Mouse (Mus musculus) hindbrain, embryonic 14.5 days (tissue): Measurements from ENCODE around the gene Usp2. TPM values are rescaled to one million over a fixed set of nuclear protein-coding genes. Genes with fewer than 3 reads are reported as not detected.

Source experiments
- ATAC-seq: fragments of 200-750 bp; cut with Nextera tagmentation; 2 replicates; pipeline ENCODE4 v1.8.0; 2017; ENCODE audit warnings: moderate number of reproducible peaks, mild to moderate bottlenecking, moderate TSS enrichment, moderate library complexity; ENCODE audit not compliant: low FRiP score
- DNase-seq: peaks from one replicate; pipeline ENCODE4 v3.0.0-alpha.2; 2015; ENCODE audit warnings: low spot score
- H3K27ac ChIP-seq: fragments of 300-500 bp; sonication (generic); 2 replicates; pipeline ENCODE4 v1.5.1; 2014; ENCODE audit warnings: mild to moderate bottlenecking, moderate library complexity
- H3K27me3 ChIP-seq: fragments of 300-500 bp; sonication (generic); 2 replicates; pipeline ENCODE4 v1.6.1; 2014; ENCODE audit warnings: mild to moderate bottlenecking, low read length, mixed read lengths; ENCODE audit not compliant: control insufficient read depth, insufficient read depth
- H3K36me3 ChIP-seq: fragments of 300-500 bp; sonication (generic); replicated peaks from 2 replicates; pipeline ENCODE4 v1.6.1; 2014; ENCODE audit not compliant: control insufficient read depth, insufficient read depth
- H3K4me1 ChIP-seq: fragments of 300-500 bp; sonication (generic); replicated peaks from 2 replicates; pipeline ENCODE4 v1.6.1; 2014; ENCODE audit warnings: antibody characterized with exemption, low read length, mixed read lengths; ENCODE audit not compliant: control insufficient read depth, insufficient read depth
- H3K4me2 ChIP-seq: fragments of 300-500 bp; sonication (generic); replicated peaks from 2 replicates; pipeline ENCODE4 v1.6.1; 2014; ENCODE audit warnings: mild to moderate bottlenecking, moderate library complexity
- H3K4me3 ChIP-seq: fragments of 300-500 bp; sonication (generic); replicated peaks from 2 replicates; pipeline ENCODE4 v1.5.1; 2014; ENCODE audit warnings: mild to moderate bottlenecking, low read length
- H3K9ac ChIP-seq: fragments of 300-500 bp; sonication (generic); 2 replicates; pipeline ENCODE4 v1.6.1; 2014
- H3K9me3 ChIP-seq: fragments of 300-500 bp; sonication (generic); 2 replicates; pipeline ENCODE4 v1.6.1; 2016; ENCODE audit warnings: low read length; ENCODE audit not compliant: control insufficient read depth
- WGBS: fragments of 180-500 bp; shearing (Covaris S2); extraction: QIAGEN DNeasy Blood & Tissue Kit; methylation state at CpG from one replicate; pipeline ENCODE4 v1.1.7; 2014; 5-methylcytosine and 5-hydroxymethylcytosine counted together
- polyA plus RNA-seq: library from polyadenylated mRNA; unstranded; fragments of >200 nt; fragmentation: Nextera tagmentation; extraction: Ambion mirVana; gene quantifications from 2 replicates; pipeline ENCODE4 v1.2.1, GENCODE M21; 2014

Gene Usp2
- polyA plus RNA-seq, result 8.4 and 11.6 TPM in 2 replicates

- ATAC-seq, result peak; percentile 99
- no peaks in the 10 kb centered on the region for H3K36me3 ChIP-seq
- H3K4me1 ChIP-seq, result peaks cover 17% of the 10 kb centered on the region
- no peaks in the 10 kb centered on the region for H3K9me3 ChIP-seq
- WGBS, result 0% methylated on average over 38 of the region's 38 CpGs
- H3K9ac ChIP-seq, result peak within 1 kb of the TSS; percentile 50
- no peaks in the 10 kb centered on the region for H3K27me3 ChIP-seq
- no peak within 1 kb of the TSS for H3K27ac ChIP-seq
- peak; percentile 99 for DNase-seq
- H3K4me2 ChIP-seq, result peak within 1 kb of the TSS; percentile 77
- H3K4me3 ChIP-seq, result peak within 1 kb of the TSS; percentile 46
Measured at GRCm38 (mm10) chr9:44066785-44067225, at the start of gene Usp2. Gene Usp2 (plus strand): TSS chr9:44067021.

- no peak overlapping the region for H3K4me2 ChIP-seq
- peaks cover 4% of the 10 kb centered on the region; the same call in 1 of the 2 replicates for H3K4me1 ChIP-seq
- DNase-seq, result no peak
- no peak overlapping the region for H3K27ac ChIP-seq
- H3K9ac ChIP-seq, result no peak overlapping the region
- no peaks in the 10 kb centered on the region for H3K36me3 ChIP-seq
- 83% methylated on average over 5 of the region's 5 CpGs for WGBS
- no peaks in the 10 kb centered on the region for H3K9me3 ChIP-seq
- H3K27me3 ChIP-seq, result no peaks in the 10 kb centered on the region
- no peak for ATAC-seq
- H3K4me3 ChIP-seq, result no peak overlapping the region
Measured at GRCm38 (mm10) chr9:44017846-44018245, 49.0 kb upstream of the Usp2 start.

- Histone ChIP-seq H3K4me3 (no peak overlapping the region), H3K9me3 (no peaks in the 10 kb centered on the region), H3K27me3 (no peaks in the 10 kb centered on the region), H3K9ac (no peak overlapping the region), H3K36me3 (no peaks in the 10 kb centered on the region), H3K4me1 (no peaks in the 10 kb centered on the region), H3K4me2 (no peak overlapping the region), H3K27ac (no peak overlapping the region)
- ATAC-seq, result no peak
- 84% methylated on average over 7 of the region's 7 CpGs for WGBS
- no peak for DNase-seq
Measured at GRCm38 (mm10) chr9:44020001-44020400, 46.8 kb upstream of the Usp2 start.

GRCm38 (mm10) chr9:44022100-44022847 lies 44.5 kb upstream of the Usp2 start:
- Histone ChIP-seq H3K4me3 (no peak overlapping the region), H3K9me3 (no peaks in the 10 kb centered on the region), H3K27ac (no peak overlapping the region), H3K36me3 (no peaks in the 10 kb centered on the region), H3K4me2 (no peak overlapping the region), H3K9ac (no peak overlapping the region), H3K4me1 (no peaks in the 10 kb centered on the region), H3K27me3 (no peaks in the 10 kb centered on the region)
- ATAC-seq (no peak), DNase-seq (no peak)
- 71% methylated on average over 8 of the region's 8 CpGs for WGBS

GRCm38 (mm10) chr9:44024096-44024495 lies 42.7 kb upstream of the Usp2 start:
- Histone ChIP-seq H3K36me3 (no peaks in the 10 kb centered on the region), H3K27ac (no peak overlapping the region), H3K4me3 (no peak overlapping the region), H3K4me2 (no peak overlapping the region), H3K27me3 (no peaks in the 10 kb centered on the region), H3K9me3 (no peaks in the 10 kb centered on the region), H3K4me1 (no peaks in the 10 kb centered on the region), H3K9ac (no peak overlapping the region)
- DNase-seq (no peak), ATAC-seq (no peak)
- 77% methylated on average over 3 of the region's 3 CpGs for WGBS

- Histone ChIP-seq H3K9me3 (no peaks in the 10 kb centered on the region), H3K4me1 (no peaks in the 10 kb centered on the region), H3K27me3 (no peaks in the 10 kb centered on the region), H3K4me3 (no peak overlapping the region), H3K4me2 (no peak overlapping the region), H3K9ac (no peak overlapping the region), H3K27ac (no peak overlapping the region), H3K36me3 (no peaks in the 10 kb centered on the region)
- WGBS, result 64% methylated on average over 5 of the region's 5 CpGs
- no peak for DNase-seq
- no peak for ATAC-seq
Measured at GRCm38 (mm10) chr9:44029580-44030236, 37.1 kb upstream of the Usp2 start.

- H3K36me3 ChIP-seq, result no peaks in the 10 kb centered on the region
- H3K9me3 ChIP-seq, result no peaks in the 10 kb centered on the region
- no peak overlapping the region for H3K9ac ChIP-seq
- DNase-seq (no peak), ATAC-seq (no peak)
- H3K27me3 ChIP-seq, result no peaks in the 10 kb centered on the region
- no peaks in the 10 kb centered on the region for H3K4me1 ChIP-seq
- WGBS, result 92% methylated on average over 4 of the region's 4 CpGs
- no peak overlapping the region for H3K4me3 ChIP-seq
- no peak overlapping the region for H3K4me2 ChIP-seq
- H3K27ac ChIP-seq, result no peak overlapping the region
Measured at GRCm38 (mm10) chr9:44030646-44031045, 36.2 kb upstream of the Usp2 start.

GRCm38 (mm10) chr9:44031079-44031478 lies 35.7 kb upstream of the Usp2 start:
- H3K4me2 ChIP-seq, result no peak overlapping the region
- no peak for DNase-seq
- H3K4me3 ChIP-seq, result no peak overlapping the region
- no peaks in the 10 kb centered on the region for H3K4me1 ChIP-seq
- ATAC-seq, result no peak
- no peaks in the 10 kb centered on the region for H3K27me3 ChIP-seq
- no peak overlapping the region for H3K9ac ChIP-seq
- 83% methylated on average over 5 of the region's 5 CpGs for WGBS
- H3K9me3 ChIP-seq, result no peaks in the 10 kb centered on the region
- H3K36me3 ChIP-seq, result no peaks in the 10 kb centered on the region
- H3K27ac ChIP-seq, result no peak overlapping the region

- Histone ChIP-seq H3K9me3 (no peaks in the 10 kb centered on the region), H3K4me1 (no peaks in the 10 kb centered on the region), H3K27me3 (no peaks in the 10 kb centered on the region), H3K4me3 (no peak overlapping the region), H3K9ac (no peak overlapping the region), H3K4me2 (no peak overlapping the region), H3K36me3 (no peaks in the 10 kb centered on the region), H3K27ac (no peak overlapping the region)
- ATAC-seq (no peak), DNase-seq (no peak)
- WGBS, result 82% methylated on average over 4 of the region's 4 CpGs
Measured at GRCm38 (mm10) chr9:44031946-44032345, 34.9 kb upstream of the Usp2 start.
